Mouse (Mus musculus) liver, adult 10 weeks (tissue): ENCODE data around the gene Cyp3a41b. TPM values are rescaled to one million over a fixed set of nuclear protein-coding genes. Genes with fewer than 3 reads are reported as not detected.

Experiments
- polyA plus RNA-seq: library from polyadenylated mRNA; stranded (reverse); fragments of 350-450 nt; fragmentation: Illumina TruSeq; extraction: RNeasy Lipid Tissue Mini Kit (QIAGEN cat#74804); gene quantifications from one replicate; pipeline ENCODE4 v1.2.3, GENCODE M21; 2014; ENCODE audit warnings: low read depth, low replicate concordance

Gene Cyp3a41b
- 35.3 TPM for polyA plus RNA-seq

DNA sequence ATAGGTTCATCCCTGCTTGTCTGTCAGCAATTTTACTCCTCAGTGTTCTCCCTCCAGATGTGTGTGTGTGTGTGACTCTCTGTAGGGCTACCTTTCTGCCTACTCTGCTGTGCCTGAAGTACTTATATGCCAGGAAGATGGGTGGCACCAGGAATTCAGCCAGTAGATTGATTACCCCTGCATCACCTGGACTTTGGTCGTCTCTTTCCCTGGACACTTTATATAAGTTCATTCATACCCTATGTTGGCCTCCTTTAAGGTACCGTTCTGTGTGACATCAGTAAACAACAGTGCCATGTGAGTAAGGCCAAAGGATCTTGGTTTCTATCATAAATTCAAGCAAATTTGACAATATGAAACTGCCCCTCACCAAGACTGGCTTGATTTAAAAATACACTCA, at the start of gene Cyp3a41b:
TSS of gene Cyp3a41b (minus strand) at position 101 of the 400 bp plus-strand sequence.

Other genes starting within 250 kb of the Cyp3a41b start
- gene Cyp3a57, start 239.5 kb downstream of the Cyp3a41b start, polyA plus RNA-seq = 0.45 TPM
- 51.6 TPM for gene Cyp3a16, start 115.0 kb downstream of the Cyp3a41b start, polyA plus RNA-seq
- gene Cyp3a41a, start 135.4 kb upstream of the Cyp3a41b start, polyA plus RNA-seq = 3,667 TPM
- gene Cyp3a44, start 221.1 kb upstream of the Cyp3a41b start, polyA plus RNA-seq = 82.1 TPM